Mouse (Mus musculus) lung, adult 2 months (tissue): ENCODE measurements around the gene Lrrc4b.

Experiments
- CTCF ChIP-seq: fragments of 200-500 bp; IDR thresholded peaks from 2 replicates; pipeline ENCODE4 v1.5.1; 2011; ENCODE audit warnings: mild to moderate bottlenecking, low read length, control low read depth; ENCODE audit not compliant: insufficient read depth
- POLR2A ChIP-seq: fragments of 200-500 bp; IDR thresholded peaks from 2 replicates; pipeline ENCODE4 v1.6.1; 2011; ENCODE audit warnings: low read depth, mild to moderate bottlenecking, control low read depth, low read length, borderline replicate concordance; ENCODE audit errors: extremely low read depth

GRCm38 (mm10) chr7:44465111-44465510 lies 36.3 kb downstream of the Lrrc4b start, which contains the start of gene Aspdh:
- TF ChIP-seq CTCF (no peak), POLR2A (no peak)
